Mouse (Mus musculus) CH12.LX (cell line): ENCODE results near the gene Irx5. TPM values are rescaled to one million over a fixed set of nuclear protein-coding genes. Genes with fewer than 3 reads are reported as not detected.

Source experiments
- DNase-seq: peaks from one replicate; pipeline ENCODE4 v3.0.0-alpha.2; 2013; ENCODE audit errors: extremely low read depth
- H3K27ac ChIP-seq: 2 replicates; pipeline ENCODE4 v1.5.1; 2012; ENCODE audit warnings: low read depth, mild to moderate bottlenecking, control low read depth, moderate library complexity; ENCODE audit not compliant: insufficient read depth
- H3K27me3 ChIP-seq: replicated peaks from 2 replicates; pipeline ENCODE3; 2012; ENCODE audit warnings: inconsistent platforms
- H3K36me3 ChIP-seq, 2 experiments: replicated peaks in 1 of 2; 2 replicates each; pipeline versions ENCODE3 to v1.6.1; 2012; ENCODE audit warnings: inconsistent platforms in 1 of 2, low read length in 1 of 2, mild to moderate bottlenecking in 1 of 2, mixed read lengths in 1 of 2, moderate library complexity in 1 of 2; ENCODE audit not compliant: control insufficient read depth in 1 of 2, insufficient read depth in 1 of 2
- H3K4me1 ChIP-seq, 2 experiments: 2 replicates each; pipeline ENCODE4 v1.6.1; 2012; ENCODE audit warnings: inconsistent platforms in 1 of 2, moderate library complexity in 1 of 2; ENCODE audit not compliant: insufficient read depth in 2 of 2, control insufficient read depth in 1 of 2
- H3K4me2 ChIP-seq: 2 replicates; pipeline ENCODE4 v1.6.1; 2012; ENCODE audit warnings: low read depth, mild to moderate bottlenecking, control low read depth; ENCODE audit not compliant: poor library complexity, insufficient read depth, severe bottlenecking
- H3K4me3 ChIP-seq, 3 experiments: fragments of 150-350 bp in 1 of 3; sonication (generic) in 1 of 3; replicated peaks in 1 of 3; 2 replicates each; pipeline versions ENCODE3 to v1.5.1; 2011 to 2012; ENCODE audit warnings: low read depth in 2 of 3, low read length in 2 of 3, mild to moderate bottlenecking in 2 of 3, moderate library complexity in 2 of 3, control low read depth in 1 of 3, improper control_type of control experiment in 1 of 3, inconsistent platforms in 1 of 3, mixed read lengths in 1 of 3; ENCODE audit not compliant: poor library complexity in 1 of 3
- H3K79me2 ChIP-seq: replicated peaks from 2 replicates; pipeline ENCODE4 v1.6.1; 2012; ENCODE audit warnings: mild to moderate bottlenecking, moderate library complexity; ENCODE audit not compliant: control insufficient read depth, poor library complexity, insufficient read depth, severe bottlenecking; ENCODE audit errors: extremely low read depth
- H3K9ac ChIP-seq: 2 replicates; pipeline ENCODE4 v1.6.1; 2012; ENCODE audit warnings: low read depth, mild to moderate bottlenecking, control low read depth, moderate library complexity; ENCODE audit not compliant: insufficient read depth
- H3K9me3 ChIP-seq: replicated peaks from 2 replicates; pipeline ENCODE3; 2012; ENCODE audit warnings: low read length, inconsistent platforms, mixed read lengths
- CHD2 ChIP-seq: IDR thresholded peaks from 2 replicates; pipeline ENCODE4 v1.6.1; 2011; ENCODE audit warnings: low read length, improper control_type of control experiment
- CTCF ChIP-seq, 2 experiments: IDR thresholded peaks in 1 of 2; conservative IDR thresholded peaks in 1 of 2; 2 replicates each; pipeline ENCODE4 v1.5.1; 2011 to 2012; ENCODE audit warnings: low read depth in 2 of 2, low read length in 2 of 2, improper control_type of control experiment in 1 of 2, inconsistent platforms in 1 of 2, mild to moderate bottlenecking in 1 of 2, moderate library complexity in 1 of 2
- E2F4 ChIP-seq: IDR thresholded peaks from 2 replicates; pipeline ENCODE4 v1.6.1; 2011; ENCODE audit warnings: low read depth, low read length, improper control_type of control experiment; ENCODE audit not compliant: insufficient replicate concordance
- ELF1 ChIP-seq: IDR thresholded peaks from 2 replicates; pipeline ENCODE4 v1.6.1; 2014; ENCODE audit warnings: low read depth, mild to moderate bottlenecking, inconsistent platforms, low read length, improper control_type of control experiment
- GABPA ChIP-seq: IDR thresholded peaks from 2 replicates; pipeline ENCODE4 v1.6.1; 2012; ENCODE audit warnings: low read depth, low read length, improper control_type of control experiment, inconsistent platforms; ENCODE audit not compliant: insufficient replicate concordance
- IRF4 ChIP-seq: IDR thresholded peaks from 2 replicates; pipeline ENCODE4 v1.6.1; 2014; ENCODE audit warnings: low read depth, mild to moderate bottlenecking, inconsistent platforms, low read length, improper control_type of control experiment
- KAT2A ChIP-seq: IDR thresholded peaks from 2 replicates; pipeline ENCODE4 v1.6.1; 2012; ENCODE audit warnings: low read length, improper control_type of control experiment, inconsistent platforms; ENCODE audit not compliant: insufficient replicate concordance
- MAX ChIP-seq: IDR thresholded peaks from 2 replicates; pipeline ENCODE4 v1.6.1; 2011; ENCODE audit warnings: low read length, improper control_type of control experiment
- MXI1 ChIP-seq: IDR thresholded peaks from 2 replicates; pipeline ENCODE4 v1.6.1; 2011; ENCODE audit warnings: mild to moderate bottlenecking, low read depth, low read length, improper control_type of control experiment
- MYC ChIP-seq: IDR thresholded peaks from 2 replicates; pipeline ENCODE4 v1.6.1; 2011; ENCODE audit warnings: low read depth, mild to moderate bottlenecking, improper control_type of control experiment, low read length
- NRF1 ChIP-seq: IDR thresholded peaks from 2 replicates; pipeline ENCODE4 v1.6.1; 2014; ENCODE audit warnings: low read depth, mild to moderate bottlenecking, inconsistent platforms, low read length, improper control_type of control experiment, moderate library complexity
- PAX5 ChIP-seq: IDR thresholded peaks from 2 replicates; pipeline ENCODE4 v1.6.1; 2012; ENCODE audit warnings: low read length, inconsistent platforms, mixed read lengths
- RAD21 ChIP-seq: IDR thresholded peaks from 2 replicates; pipeline ENCODE4 v1.6.1; 2011; ENCODE audit warnings: low read depth, mild to moderate bottlenecking, low read length, improper control_type of control experiment, moderate library complexity
- SIN3A ChIP-seq: IDR thresholded peaks from 2 replicates; pipeline ENCODE4 v1.6.1; 2012; ENCODE audit warnings: low read length, improper control_type of control experiment, inconsistent platforms
- SMC3 ChIP-seq: IDR thresholded peaks from 2 replicates; pipeline ENCODE4 v1.6.1; 2011; ENCODE audit warnings: low read depth, low read length, improper control_type of control experiment
- TBP ChIP-seq: conservative IDR thresholded peaks from 2 replicates; pipeline ENCODE4 v1.6.1; 2011; ENCODE audit warnings: low read depth, low read length, improper control_type of control experiment
- UBTF ChIP-seq: IDR thresholded peaks from 2 replicates; pipeline ENCODE4 v1.6.1; 2012; ENCODE audit warnings: low read depth, mild to moderate bottlenecking, inconsistent platforms, low read length, improper control_type of control experiment, moderate library complexity
- USF1 ChIP-seq: IDR thresholded peaks from 2 replicates; pipeline ENCODE4 v1.6.1; 2014; ENCODE audit warnings: low read depth, mild to moderate bottlenecking, inconsistent platforms, low read length, improper control_type of control experiment
- dilution Hi-C: fragments of 300-500 bp; cut with MboI; formaldehyde crosslinking; loops from 2 replicates; pipeline ENCODE4 v1.14.3; 2020; ENCODE audit warnings: low sequenced_read_pairs; ENCODE audit not compliant: extremely low pct_unique_long_range_greater_than_20kb, extremely low pct_ligation_motif_present
- in situ Hi-C: fragments of 300-500 bp; cut with MboI; formaldehyde crosslinking; loops from 3 replicates; pipeline ENCODE4 v1.14.3; 2019; ENCODE audit warnings: low sequenced_read_pairs, low pct_ligation_motif_present, low pct_unique_long_range_greater_than_20kb, mixed read lengths
- polyA plus RNA-seq: library from polyadenylated mRNA; unstranded; fragments of >175 nt; gene quantifications from 2 replicates; pipeline ENCODE4 v1.2.1, GENCODE M21; 2012; ENCODE audit warnings: low read depth; ENCODE audit not compliant: insufficient read length
- total RNA-seq, 2 experiments: library from RNA; depleted of rRNA; stranded (reverse); fragments of 300-350 nt in 1 of 2; fragments of >200 nt in 1 of 2; gene quantifications; 2 replicates each; pipeline ENCODE4 v1.2.3; 2012 to 2014

Gene Irx5
- total and polyA plus RNA-seq, 3 experiments = not detected

- no peak for TF ChIP-seq MAX
- TF ChIP-seq RAD21 = no peak
- TF ChIP-seq CTCF (conservative IDR thresholded peaks at IDR 0.05 in 1 of 2, IDR thresholded peaks at IDR 0.05 in 1 of 2; ENCODE audit: low read depth in 2 of 2, low read length in 2 of 2) = no peak
- TF ChIP-seq PAX5 = no peak
- Histone ChIP-seq H3K9me3 (peaks cover 68% of the 10 kb centered on the region), H3K4me3 (no peak overlapping the region), H3K9ac (no peak overlapping the region), H3K4me2 (no peak overlapping the region), H3K79me2 (no peaks in the 10 kb centered on the region), H3K27me3 (no peaks in the 10 kb centered on the region), H3K36me3 (no peaks in the 10 kb centered on the region), H3K4me1 (no peaks in the 10 kb centered on the region), H3K27ac (no peak overlapping the region)
- in situ Hi-C loops (no loop called here), dilution Hi-C loops (no loop called here)
- no peak for DNase-seq
These were observed 43.7 kb upstream of the Irx5 start for GRCm38 (mm10) chr8:92313707-92314106.

GRCm38 (mm10) chr8:92323751-92324150 is 33.7 kb upstream of the Irx5 start:
- H3K27ac ChIP-seq = no peak overlapping the region
- no peak overlapping the region for H3K4me2 ChIP-seq
- H3K36me3 ChIP-seq = no peaks in the 10 kb centered on the region
- H3K9ac ChIP-seq = no peak overlapping the region
- H3K27me3 ChIP-seq = no peaks in the 10 kb centered on the region
- no peak for TF ChIP-seq CHD2
- no peak for TF ChIP-seq NRF1
- no peak for TF ChIP-seq IRF4
- no peak for TF ChIP-seq UBTF
- TF ChIP-seq RAD21 = no peak
- TF ChIP-seq ELF1 = no peak
- TF ChIP-seq TBP = no peak
- TF ChIP-seq MXI1 = no peak
- TF ChIP-seq SIN3A = no peak
- no peak for TF ChIP-seq SMC3
- no peak for TF ChIP-seq MYC
- TF ChIP-seq GABPA = no peak
- TF ChIP-seq KAT2A = no peak
- no peak for TF ChIP-seq PAX5
- no peak for TF ChIP-seq USF1
- no peak for TF ChIP-seq E2F4
- H3K4me3 ChIP-seq = no peak overlapping the region
- in situ Hi-C loops = no loop called here
- H3K9me3 ChIP-seq = peaks cover 82% of the 10 kb centered on the region
- DNase-seq = no peak
- no peaks in the 10 kb centered on the region for H3K79me2 ChIP-seq
- dilution Hi-C loops = no loop called here
- no peaks in the 10 kb centered on the region for H3K4me1 ChIP-seq
